Mouse (Mus musculus): ENCODE results near the gene 4930402H24Rik. TPM values are rescaled to one million over a fixed set of nuclear protein-coding genes. Genes with fewer than 3 reads are reported as not detected.
A peak's percentile ranks its signal among the peaks of the same experiment; 100 is the strongest.

The 4930402H24Rik gene
- polyA plus RNA-seq, 1 experiment from 2014 or later: 97.8 TPM

GRCm38 (mm10) chr2:130677211-130677610, 229.0 kb downstream of the 4930402H24Rik start:
- H3K27me3 ChIP-seq: no peaks in the 10 kb centered on the region
- H3K4me3 ChIP-seq: no peak overlapping the region
- no peak overlapping the region for H3K9ac ChIP-seq (replicated peaks)
- H3K4me2 ChIP-seq (replicated peaks): no peak overlapping the region
- ATAC-seq (replicated peaks): no peak
- no peaks in the 10 kb centered on the region for H3K4me1 ChIP-seq
- H3K27ac ChIP-seq (replicated peaks): no peak overlapping the region
- 90% methylated on average over 10 of the region's 10 CpGs for WGBS
- H3K9me3 ChIP-seq: no peaks in the 10 kb centered on the region
- H3K36me3 ChIP-seq: peaks cover 95% of the 10 kb centered on the region

GRCm38 (mm10) chr2:130667559-130667958, 238.6 kb downstream of the 4930402H24Rik start, which contains the start of gene Itpa:
Gene Itpa, plus strand, starts transcription at chr2:130667610.
- Histone ChIP-seq H3K36me3 (peaks cover 12% of the 10 kb centered on the region), H3K4me1 (peaks cover 35% of the 10 kb centered on the region), H3K27me3 (no peaks in the 10 kb centered on the region), H3K9me3 (no peaks in the 10 kb centered on the region), H3K27ac (replicated peaks) (peak within 1 kb of the TSS; percentile 87), H3K4me2 (replicated peaks) (peak within 1 kb of the TSS; percentile 65), H3K9ac (replicated peaks) (peak within 1 kb of the TSS; percentile 68), H3K4me3 (peak within 1 kb of the TSS; percentile 64)
- ATAC-seq (replicated peaks): peak; percentile 66
- 1% methylated on average over 31 of the region's 31 CpGs for WGBS

GRCm38 (mm10) chr2:130664102-130664701, 242.0 kb downstream of the 4930402H24Rik start, which contains the start of gene Ddrgk1:
Gene Ddrgk1, minus strand, starts transcription at chr2:130664659.
- Histone ChIP-seq H3K4me3 (peak within 1 kb of the TSS; percentile 72), H3K27me3 (no peaks in the 10 kb centered on the region), H3K36me3 (peaks cover 20% of the 10 kb centered on the region), H3K4me1 (peaks cover 36% of the 10 kb centered on the region), H3K9ac (replicated peaks) (peak within 1 kb of the TSS; percentile 89), H3K27ac (replicated peaks) (peak within 1 kb of the TSS; percentile 99), H3K9me3 (no peaks in the 10 kb centered on the region), H3K4me2 (replicated peaks) (peak within 1 kb of the TSS; percentile 80)
- under 1% methylated on average over 40 of the region's 40 CpGs for WGBS
- peak; percentile 97 for ATAC-seq (replicated peaks)

GRCm38 (mm10) chr2:130663342-130663741, 242.9 kb downstream of the 4930402H24Rik start:
- H3K4me3 ChIP-seq: peak overlapping the region; percentile 72
- H3K9me3 ChIP-seq: no peaks in the 10 kb centered on the region
- H3K4me1 ChIP-seq: peaks cover 28% of the 10 kb centered on the region
- H3K27me3 ChIP-seq: no peaks in the 10 kb centered on the region
- H3K36me3 ChIP-seq: peaks cover 28% of the 10 kb centered on the region
- no peak for ATAC-seq (replicated peaks)
- WGBS: 91% methylated on average over 11 of the region's 11 CpGs
- peak overlapping the region; percentile 80 for H3K4me2 ChIP-seq (replicated peaks)
- peak overlapping the region; percentile 89 for H3K9ac ChIP-seq (replicated peaks)
- H3K27ac ChIP-seq (replicated peaks): peak overlapping the region; percentile 99; the same call in 1 of the 2 replicates

- H3K4me3 ChIP-seq: no peak overlapping the region
Observed at GRCm38 (mm10) chr2:130658530-130658929, 247.7 kb downstream of the 4930402H24Rik start.

GRCm38 (mm10) chr2:130657541-130657940, 248.7 kb downstream of the 4930402H24Rik start:
- peaks cover 74% of the 10 kb centered on the region for H3K36me3 ChIP-seq
- 86% methylated on average over 6 of the region's 6 CpGs for WGBS
- H3K27me3 ChIP-seq: no peaks in the 10 kb centered on the region
- no peak overlapping the region for H3K27ac ChIP-seq (replicated peaks)
- ATAC-seq (replicated peaks): no peak
- peaks cover 5% of the 10 kb centered on the region for H3K4me1 ChIP-seq
- no peak overlapping the region for H3K9ac ChIP-seq (replicated peaks)
- H3K9me3 ChIP-seq: no peaks in the 10 kb centered on the region
- H3K4me3 ChIP-seq: no peak overlapping the region
- H3K4me2 ChIP-seq (replicated peaks): no peak overlapping the region

More at GRCm38 (mm10) chr2:130658530-130658929, 247.7 kb downstream of the 4930402H24Rik start:
- no peak overlapping the region for H3K9ac ChIP-seq (replicated peaks)
- H3K4me1 ChIP-seq: peaks cover 15% of the 10 kb centered on the region
- no peak overlapping the region for H3K4me2 ChIP-seq (replicated peaks)
- H3K9me3 ChIP-seq: no peaks in the 10 kb centered on the region
- no peak overlapping the region for H3K27ac ChIP-seq (replicated peaks)
- no peaks in the 10 kb centered on the region for H3K27me3 ChIP-seq
- WGBS: 96% methylated on average over 10 of the region's 10 CpGs
- no peak for ATAC-seq (replicated peaks)
- peaks cover 68% of the 10 kb centered on the region for H3K36me3 ChIP-seq

- Histone ChIP-seq H3K27ac (replicated peaks) (no peak overlapping the region), H3K4me1 (no peaks in the 10 kb centered on the region), H3K4me3 (no peak overlapping the region), H3K27me3 (no peaks in the 10 kb centered on the region), H3K36me3 (peaks cover 68% of the 10 kb centered on the region), H3K9me3 (no peaks in the 10 kb centered on the region), H3K4me2 (replicated peaks) (no peak overlapping the region), H3K9ac (replicated peaks) (no peak overlapping the region)
- ATAC-seq (replicated peaks): no peak
- 93% methylated on average over 9 of the region's 9 CpGs for WGBS
Observed at GRCm38 (mm10) chr2:130656536-130656935, 249.7 kb downstream of the 4930402H24Rik start.

Other genes with a start within 250 kb of the 4930402H24Rik start
- 57.4 and 63.4 TPM in 2 replicates for gene Ddrgk1, start 241.7 kb downstream of the 4930402H24Rik start, polyA plus RNA-seq (2015; fragmentation: Nextera tagmentation; extraction: Ambion mirVana)
- gene Itpa, start 238.8 kb downstream of the 4930402H24Rik start, polyA plus RNA-seq (2015; fragmentation: Nextera tagmentation; extraction: Ambion mirVana): 133 and 134 TPM in 2 replicates
- 0.97 and 1.8 TPM in 2 replicates for gene Slc4a11, start 208.9 kb downstream of the 4930402H24Rik start, polyA plus RNA-seq (2015; fragmentation: Nextera tagmentation; extraction: Ambion mirVana)
- gene Atrn, start 89 bp upstream of the 4930402H24Rik start, polyA plus RNA-seq (2015; fragmentation: Nextera tagmentation; extraction: Ambion mirVana): 10.7 and 12.2 TPM in 2 replicates
- gene Gfra4, start 136.7 kb upstream of the 4930402H24Rik start, polyA plus RNA-seq (2015; fragmentation: Nextera tagmentation; extraction: Ambion mirVana): 30.0 and 30.9 TPM in 2 replicates
- 0.60 and 0.70 TPM in 2 replicates for gene Adam33, start 157.4 kb upstream of the 4930402H24Rik start, polyA plus RNA-seq (2015; fragmentation: Nextera tagmentation; extraction: Ambion mirVana)
- gene Siglec1, start 180.4 kb upstream of the 4930402H24Rik start, polyA plus RNA-seq (2015; fragmentation: Nextera tagmentation; extraction: Ambion mirVana): 0.19 and 0.24 TPM in 2 replicates
- gene Hspa12b, start 220.9 kb upstream of the 4930402H24Rik start, polyA plus RNA-seq (2015; fragmentation: Nextera tagmentation; extraction: Ambion mirVana): 3.7 TPM in 2 replicates
- gene Gm11037, start 227.1 kb upstream of the 4930402H24Rik start, polyA plus RNA-seq (2015; fragmentation: Nextera tagmentation; extraction: Ambion mirVana): not detected in 2 replicates

Measured in forebrain, embryonic 15.5 days (tissue).